In genomic region chr9:22131226-22131981, GRCm38 (mm10) we compare ENCODE assay signal across 8 mouse cellular contexts. TPM values are rescaled to one million over a fixed set of nuclear protein-coding genes. Genes with fewer than 3 reads are reported as not detected.
DNase-seq lines count a peak whose midpoint lies in the region; ATAC-seq lines count a peak whose summit lies in the region.

No protein-coding gene starts in this region.

- peak overlapping the region; percentile 77 for H3K9ac ChIP-seq in intestine, embryonic 16.5 days (ENCODE audit: low read depth, low read length)
- peak overlapping the region; percentile 56 for H3K9ac ChIP-seq in liver, embryonic 16.5 days (ENCODE audit: low read depth, low read length)
- H3K9ac ChIP-seq in neural tube, embryonic 13.5 days = peak overlapping the region; percentile 38; the same call in 1 of the 2 replicates

- 2% methylated on average over 29 of the region's 35 CpGs for WGBS in intestine, embryonic 16.5 days
- WGBS in liver, embryonic 16.5 days (ENCODE audit: insufficient replicate concordance) = under 1% methylated on average over 35 of the region's 35 CpGs
- WGBS in neural tube, embryonic 13.5 days = 2% methylated on average over 35 of the region's 35 CpGs

- ATAC-seq in intestine, embryonic 16.5 days = peak; percentile 92
- ATAC-seq in liver, embryonic 16.5 days (ENCODE audit: low read depth) = peak; percentile 60
- no peak; the same call in 1 of the 2 replicates for ATAC-seq in neural tube, embryonic 13.5 days (ENCODE audit: low read depth)

- peak; percentile 66 for DNase-seq in CD4-positive helper T cell, adult 2 months (ENCODE audit: low read depth, low spot score)
- DNase-seq in adrenal gland, postnatal 14 days = peak; percentile 69
- DNase-seq in forelimb bud, embryonic 11.5 days (ENCODE audit: low read depth, low spot score) = peak; percentile 52
- peak; percentile 86 for DNase-seq in yolk sac, embryonic 10.5 days (ENCODE audit: low spot score)
- no peak for DNase-seq in left cerebral cortex, adult 8-10 months (ENCODE audit: low spot score in 2 of 2)

- H3K4me2 ChIP-seq in intestine, embryonic 16.5 days (ENCODE audit: low read depth, low read length) = peak overlapping the region; percentile 93
- peak overlapping the region; percentile 67 for H3K4me2 ChIP-seq in liver, embryonic 16.5 days (ENCODE audit: low read depth, low read length)
- H3K4me2 ChIP-seq in neural tube, embryonic 13.5 days = peak overlapping the region; percentile 44

- H3K27ac ChIP-seq in intestine, embryonic 16.5 days (ENCODE audit: low read length) = peak overlapping the region; percentile 50
- H3K27ac ChIP-seq in liver, embryonic 16.5 days (ENCODE audit: low read length) = peak overlapping the region; percentile 61
- no peak overlapping the region for H3K27ac ChIP-seq in neural tube, embryonic 13.5 days (replicated peaks)

- H3K9me3 ChIP-seq in intestine, embryonic 16.5 days (ENCODE audit: control insufficient read depth, low read length) = no peaks in the 10 kb centered on the region
- no peaks in the 10 kb centered on the region for H3K9me3 ChIP-seq in liver, embryonic 16.5 days (replicated peaks; ENCODE audit: control insufficient read depth, low read length)
- H3K9me3 ChIP-seq in neural tube, embryonic 13.5 days = no peaks in the 10 kb centered on the region

- H3K4me1 ChIP-seq in intestine, embryonic 16.5 days (ENCODE audit: control insufficient read depth, insufficient read depth, low read length) = peaks cover 13% of the 10 kb centered on the region
- peaks cover 43% of the 10 kb centered on the region for H3K4me1 ChIP-seq in liver, embryonic 16.5 days (ENCODE audit: control insufficient read depth, low read depth, low read length)
- 0 out of 2 replicates have a peak, but pooled peaks cover 8% of the 10 kb centered on the region for H3K4me1 ChIP-seq in neural tube, embryonic 13.5 days (replicated peaks)

- peak overlapping the region; percentile 57 for H3K4me3 ChIP-seq in intestine, embryonic 16.5 days (ENCODE audit: low read length)
- peak overlapping the region; percentile 69 for H3K4me3 ChIP-seq in liver, embryonic 16.5 days (ENCODE audit: low read depth, low read length)
- H3K4me3 ChIP-seq in neural tube, embryonic 13.5 days = peak overlapping the region; percentile 10; the same call in 1 of the 2 replicates

- H3K36me3 ChIP-seq in intestine, embryonic 16.5 days (ENCODE audit: control insufficient read depth, insufficient read depth, low read length) = no peaks in the 10 kb centered on the region
- peaks cover 40% of the 10 kb centered on the region for H3K36me3 ChIP-seq in liver, embryonic 16.5 days (ENCODE audit: control insufficient read depth, insufficient read depth)
- no peaks in the 10 kb centered on the region for H3K36me3 ChIP-seq in neural tube, embryonic 13.5 days

- no peaks in the 10 kb centered on the region for H3K27me3 ChIP-seq in intestine, embryonic 16.5 days (replicated peaks; ENCODE audit: control insufficient read depth, insufficient read depth, low read length)
- no peaks in the 10 kb centered on the region for H3K27me3 ChIP-seq in liver, embryonic 16.5 days (ENCODE audit: control insufficient read depth, insufficient read depth, low read depth, low read length)
- peaks cover 29% of the 10 kb centered on the region for H3K27me3 ChIP-seq in neural tube, embryonic 13.5 days

RNA-seq across cellular contexts. Expression of gene Acp5, which starts 4.1 kb away (rescaled TPM):
- 30.3 and 39.2 TPM in 2 replicates for total RNA-seq in adrenal gland, postnatal 14 days (2021)
- polyA plus RNA-seq in intestine, embryonic 16.5 days (2015; fragmentation: Nextera tagmentation; extraction: Ambion mirVana) = 78.2 and 87.5 TPM in 2 replicates
- polyA plus RNA-seq in liver, embryonic 16.5 days (2015; fragmentation: Nextera tagmentation; extraction: Ambion mirVana) = 228 and 240 TPM in 2 replicates
- polyA plus RNA-seq in neural tube, embryonic 13.5 days (2015; fragmentation: Nextera tagmentation; extraction: Ambion mirVana) = 1.4 and 1.6 TPM in 2 replicates
- total RNA-seq in left cerebral cortex, adult 8-10 months (2022) = under 1 TPM in 3 of 4 experiments, not detected in 1; 0.32 to 0.42 (median 0.37) TPM

RNA-seq across cellular contexts. Expression of gene Elof1, which starts 14.4 kb away (rescaled TPM):
- 66.9 and 74.2 TPM in 2 replicates for total RNA-seq in adrenal gland, postnatal 14 days (2021)
- polyA plus RNA-seq in intestine, embryonic 16.5 days (2015; fragmentation: Nextera tagmentation; extraction: Ambion mirVana) = 134 and 157 TPM in 2 replicates
- polyA plus RNA-seq in liver, embryonic 16.5 days (2015; fragmentation: Nextera tagmentation; extraction: Ambion mirVana) = 77.8 and 78.7 TPM in 2 replicates
- polyA plus RNA-seq in neural tube, embryonic 13.5 days (2015; fragmentation: Nextera tagmentation; extraction: Ambion mirVana) = 170 and 172 TPM in 2 replicates
- total RNA-seq in left cerebral cortex, adult 8-10 months (2022) = 10 to 100 TPM; 52.2 to 69.8 (median 66.6) TPM

RNA-seq across cellular contexts. Expression of gene Pigyl, which starts 25.2 kb away (rescaled TPM):
- 47.7 and 51.8 TPM in 2 replicates for total RNA-seq in adrenal gland, postnatal 14 days (2021)
- polyA plus RNA-seq in intestine, embryonic 16.5 days (2015; fragmentation: Nextera tagmentation; extraction: Ambion mirVana) = 93.1 and 94.5 TPM in 2 replicates
- polyA plus RNA-seq in liver, embryonic 16.5 days (2015; fragmentation: Nextera tagmentation; extraction: Ambion mirVana) = 28.9 and 34.6 TPM in 2 replicates
- 83.8 and 86.9 TPM in 2 replicates for polyA plus RNA-seq in neural tube, embryonic 13.5 days (2015; fragmentation: Nextera tagmentation; extraction: Ambion mirVana)
- total RNA-seq in left cerebral cortex, adult 8-10 months (2022) = 10 to 100 TPM; 41.6 to 49.3 (median 46.1) TPM

RNA-seq across cellular contexts. Expression of gene Cnn1, which starts 32.4 kb away (rescaled TPM):
- 0.56 and 7.1 TPM in 2 replicates for total RNA-seq in adrenal gland, postnatal 14 days (2021)
- polyA plus RNA-seq in intestine, embryonic 16.5 days (2015; fragmentation: Nextera tagmentation; extraction: Ambion mirVana) = 324 and 348 TPM in 2 replicates
- polyA plus RNA-seq in liver, embryonic 16.5 days (2015; fragmentation: Nextera tagmentation; extraction: Ambion mirVana) = 0.22 and 1.8 TPM in 2 replicates
- 2.6 and 2.9 TPM in 2 replicates for polyA plus RNA-seq in neural tube, embryonic 13.5 days (2015; fragmentation: Nextera tagmentation; extraction: Ambion mirVana)
- total RNA-seq in left cerebral cortex, adult 8-10 months (2022) = 1 to 10 TPM in 1 of 4 experiments, under 1 TPM in 3; 0.37 to 1.2 (median 0.59) TPM

RNA-seq across cellular contexts. Expression of gene Ecsit, which starts 46.2 kb away (rescaled TPM):
- 74.9 and 80.6 TPM in 2 replicates for total RNA-seq in adrenal gland, postnatal 14 days (2021)
- 50.8 and 54.2 TPM in 2 replicates for polyA plus RNA-seq in intestine, embryonic 16.5 days (2015; fragmentation: Nextera tagmentation; extraction: Ambion mirVana)
- polyA plus RNA-seq in liver, embryonic 16.5 days (2015; fragmentation: Nextera tagmentation; extraction: Ambion mirVana) = 21.1 and 22.2 TPM in 2 replicates
- polyA plus RNA-seq in neural tube, embryonic 13.5 days (2015; fragmentation: Nextera tagmentation; extraction: Ambion mirVana) = 47.9 and 57.8 TPM in 2 replicates
- 10 to 100 TPM; 45.4 to 50.8 (median 48.0) TPM for total RNA-seq in left cerebral cortex, adult 8-10 months (2022)

Comparison
In these comparisons a context has a peak if more than half of its experiments do, and no peak if none do; other contexts are left out.
1. DNase-seq: peak in CD4-positive helper T cell, adult 2 months (single experiment), adrenal gland, postnatal 14 days (single experiment), forelimb bud, embryonic 11.5 days (single experiment) and yolk sac, embryonic 10.5 days (single experiment); none in left cerebral cortex, adult 8-10 months (0 of 2).
2. H3K4me3 ChIP-seq: peak in every context shown above with its lines; median percentile 69 in liver, embryonic 16.5 days; 57 in intestine, embryonic 16.5 days; 10 in neural tube, embryonic 13.5 days.
3. RNA of gene Acp5, which starts 4.1 kb away (polyA plus RNA-seq): 228 to 240 TPM in liver, embryonic 16.5 days and 78.2 to 87.5 TPM in intestine, embryonic 16.5 days; 1.4 to 1.6 TPM in neural tube, embryonic 13.5 days; every median in the first group is over 10 times any median in the second.
4. Peak in every context shown above with its lines, with median percentiles within 50 percentile points of each other: H3K4me2 ChIP-seq and H3K9ac ChIP-seq.